Mouse (Mus musculus) retina, embryonic 14.5 days (tissue): ENCODE results near the gene Atp9a.
"Not testable (repeated sequence)": the region's sequence is repeated elsewhere in the genome, so short reads cannot be mapped to it uniquely, and the experiment has no call there.

Experiments used
- DNase-seq: peaks from one replicate; pipeline ENCODE4 v3.0.0-alpha.2; 2015; ENCODE audit warnings: low spot score

Atp9a gene

GRCm38 (mm10) chr2:168742059-168742627 lies at the start of gene Atp9a:
TSS of gene Atp9a (minus strand) at chr2:168742409.
- DNase-seq = peak; percentile 70

DNA sequence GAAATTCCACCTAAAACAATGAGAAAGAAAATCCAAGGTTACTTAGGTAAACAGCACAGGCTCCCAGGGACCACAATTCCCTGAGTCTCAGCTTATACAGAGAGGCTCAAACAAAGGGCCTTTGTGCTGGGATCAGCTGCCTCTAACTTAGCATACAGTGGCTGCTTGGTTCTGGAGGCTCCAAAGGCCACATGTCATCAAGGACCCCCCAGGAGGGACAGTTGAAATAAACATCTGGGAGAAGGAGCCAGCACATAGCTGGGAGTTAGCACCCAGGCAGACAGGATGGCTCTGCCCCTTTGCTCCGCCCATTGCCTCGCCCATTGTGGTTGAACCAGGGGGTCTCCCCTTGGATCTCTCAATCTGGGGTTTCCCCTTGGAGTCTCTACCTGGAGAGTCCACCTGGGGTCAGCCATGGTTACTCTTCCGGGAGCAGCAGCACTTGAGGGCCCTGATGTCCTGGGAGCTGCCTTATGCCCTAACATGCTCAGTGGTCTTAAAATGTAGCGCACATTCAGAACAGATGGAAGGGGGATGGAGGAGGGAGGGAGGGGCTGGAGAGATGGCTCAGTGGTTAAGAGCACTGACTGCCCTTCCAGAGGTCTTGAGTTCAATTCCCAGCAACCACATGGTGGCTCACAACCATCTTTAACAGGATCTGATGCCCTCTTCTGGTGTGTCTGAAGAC lies 49.0 kb upstream of the Atp9a start:
- peak; percentile 52 for DNase-seq

- no peak for DNase-seq
Observed at GRCm38 (mm10) chr2:168786174-168786573, 44.0 kb upstream of the Atp9a start.

DNA sequence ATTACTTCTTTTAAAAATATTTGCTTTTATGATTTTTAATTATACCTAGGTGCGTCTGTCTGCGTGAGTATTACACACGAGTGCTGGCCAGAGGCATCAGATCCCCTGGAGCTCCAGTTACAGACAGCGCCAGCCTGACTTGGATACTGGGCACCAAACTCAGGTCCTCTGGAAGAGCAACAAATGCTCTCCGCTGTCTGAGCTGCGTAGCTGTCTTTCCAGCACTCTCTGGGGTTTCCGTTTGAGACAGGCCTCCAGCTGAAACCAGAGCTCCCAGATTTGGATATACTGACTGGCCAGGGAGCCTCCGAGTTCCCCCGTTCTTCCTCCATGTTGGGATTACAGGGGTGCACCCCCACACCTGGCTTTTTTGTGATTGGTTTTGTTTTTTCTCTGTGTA lies 38.4 kb upstream of the Atp9a start:
- DNase-seq = no peak

DNA sequence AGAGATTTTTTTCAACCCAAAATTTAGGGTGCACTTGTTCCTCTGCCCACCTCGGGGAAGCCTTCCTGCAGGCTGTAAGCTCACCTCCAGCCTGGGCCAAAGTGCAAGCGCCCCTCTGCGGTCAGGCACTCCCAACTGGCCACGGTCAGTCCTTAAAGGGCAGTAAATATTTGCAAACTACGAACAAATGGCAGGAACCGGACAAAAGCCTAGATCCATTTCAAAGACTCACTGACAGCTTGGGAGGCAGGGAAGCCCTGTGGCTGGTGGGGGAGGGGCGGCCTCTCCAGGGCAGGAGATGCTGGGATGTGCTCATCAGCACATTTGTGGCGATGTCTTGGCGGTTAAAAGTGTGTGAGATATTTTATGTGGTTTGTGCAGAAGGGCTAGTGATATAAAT lies 37.8 kb upstream of the Atp9a start:
- no peak for DNase-seq

DNA sequence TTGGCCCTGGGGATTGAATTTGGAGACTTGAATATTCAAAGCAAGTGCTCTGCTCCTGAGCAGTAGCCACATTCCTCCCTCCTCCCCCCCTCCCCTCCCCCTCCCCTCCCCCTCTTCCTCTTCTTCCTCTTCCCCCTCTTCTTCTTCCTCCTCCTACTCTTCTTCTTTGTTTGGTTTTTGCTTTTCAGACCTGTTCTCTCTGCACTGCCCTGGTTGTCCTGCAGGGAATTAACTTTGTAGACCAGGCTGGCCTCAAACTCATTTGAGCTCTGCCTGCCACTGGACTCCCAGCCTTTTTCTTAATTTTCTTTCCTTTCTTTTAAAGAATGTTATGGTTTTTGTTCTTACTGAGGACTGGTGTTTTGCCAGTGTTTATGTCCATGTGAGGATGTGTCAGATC lies 35.3 kb upstream of the Atp9a start:
- no peak for DNase-seq

- DNase-seq = no peak
Observed at GRCm38 (mm10) chr2:168776238-168776637, 34.0 kb upstream of the Atp9a start.

GRCm38 (mm10) chr2:168769259-168769658 lies 27.1 kb upstream of the Atp9a start:
- no peak for DNase-seq

GRCm38 (mm10) chr2:168767582-168767981 lies 25.4 kb upstream of the Atp9a start, which contains the start of gene Sall4:
TSS of gene Sall4 (minus strand) at chr2:168767943.
- no peak for DNase-seq

DNA sequence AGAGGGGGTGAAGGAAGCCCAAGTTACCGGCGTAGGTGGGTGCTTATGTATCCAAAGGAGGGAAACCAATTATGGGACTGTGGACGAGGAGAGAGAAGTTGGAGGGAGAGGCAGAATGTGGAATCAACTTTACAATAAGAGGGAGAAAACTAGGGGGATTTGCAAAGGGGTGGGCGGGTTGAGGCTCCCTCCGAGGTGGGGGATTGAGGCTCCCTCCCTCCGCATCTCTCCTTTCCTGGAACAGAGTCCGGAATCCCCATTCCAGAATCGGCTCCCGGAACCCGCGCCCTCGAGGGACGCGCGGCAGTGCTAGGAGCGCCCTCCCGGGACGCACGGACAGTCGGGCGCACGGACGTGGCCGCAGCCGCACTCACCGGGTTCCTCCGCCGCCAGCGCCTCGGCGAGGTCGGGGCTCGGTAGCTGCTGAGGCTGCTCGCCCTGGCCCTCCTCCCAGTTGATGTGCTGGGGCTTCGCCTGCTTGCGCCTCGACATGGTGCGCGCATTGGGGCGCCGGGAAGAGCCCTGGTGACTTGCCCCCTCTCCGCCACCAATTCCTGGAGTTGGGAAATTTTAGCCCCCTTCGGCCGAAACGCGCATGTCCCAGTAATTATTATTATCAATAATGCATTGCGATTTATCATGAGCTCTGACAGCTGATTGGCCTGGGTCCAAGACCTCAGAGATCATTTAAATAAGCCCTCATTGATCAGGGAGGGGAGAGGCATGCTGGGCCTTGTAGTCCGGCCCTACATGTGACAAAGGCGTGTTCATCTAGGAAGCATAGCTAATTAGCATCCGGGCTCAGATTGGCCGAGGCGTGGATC lies 24.5 kb upstream of the Atp9a start:
- peak; percentile 82 for DNase-seq

DNA sequence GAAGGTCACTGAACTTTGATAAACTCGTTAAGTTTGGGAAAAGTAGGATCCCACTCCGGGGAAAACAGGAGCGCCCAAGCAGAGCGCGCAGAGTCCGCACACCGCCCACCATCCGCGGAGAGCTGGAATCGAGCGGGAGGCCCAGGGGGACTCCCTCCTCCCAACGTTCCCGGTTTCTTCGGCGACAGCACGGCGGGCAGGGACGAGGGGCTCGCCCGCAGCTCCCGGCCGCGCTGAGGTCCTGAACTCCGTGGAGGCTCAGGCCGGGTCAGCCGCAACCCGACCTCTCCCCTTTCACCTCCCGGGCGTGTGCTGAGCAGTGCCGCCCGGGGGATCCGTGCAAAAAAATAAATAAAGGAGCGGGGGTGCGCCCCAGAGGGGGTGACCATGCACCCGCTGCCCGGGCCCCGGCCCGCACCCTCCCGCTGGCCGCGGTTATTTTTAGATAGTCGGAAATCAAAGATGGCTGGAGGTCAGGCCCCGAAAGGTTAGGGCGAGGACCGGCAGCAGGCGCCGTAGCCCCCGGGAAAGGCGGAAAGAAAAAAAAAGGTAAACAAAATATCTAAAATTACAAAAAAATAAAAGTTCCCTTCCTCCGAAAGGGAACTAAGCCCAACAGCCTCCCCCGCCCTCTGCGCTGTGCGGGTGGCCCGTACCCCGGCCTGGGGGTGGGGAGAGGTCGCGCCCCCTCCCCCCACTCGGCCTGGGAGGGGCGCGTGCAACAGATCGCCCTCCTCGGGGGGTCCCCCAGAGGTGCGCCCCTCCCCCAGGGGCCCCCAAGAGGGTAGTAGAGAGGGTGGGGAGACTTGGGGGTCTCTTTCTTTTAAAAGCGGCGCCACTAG lies 23.7 kb upstream of the Atp9a start:
- DNase-seq = peak; percentile 44

DNA sequence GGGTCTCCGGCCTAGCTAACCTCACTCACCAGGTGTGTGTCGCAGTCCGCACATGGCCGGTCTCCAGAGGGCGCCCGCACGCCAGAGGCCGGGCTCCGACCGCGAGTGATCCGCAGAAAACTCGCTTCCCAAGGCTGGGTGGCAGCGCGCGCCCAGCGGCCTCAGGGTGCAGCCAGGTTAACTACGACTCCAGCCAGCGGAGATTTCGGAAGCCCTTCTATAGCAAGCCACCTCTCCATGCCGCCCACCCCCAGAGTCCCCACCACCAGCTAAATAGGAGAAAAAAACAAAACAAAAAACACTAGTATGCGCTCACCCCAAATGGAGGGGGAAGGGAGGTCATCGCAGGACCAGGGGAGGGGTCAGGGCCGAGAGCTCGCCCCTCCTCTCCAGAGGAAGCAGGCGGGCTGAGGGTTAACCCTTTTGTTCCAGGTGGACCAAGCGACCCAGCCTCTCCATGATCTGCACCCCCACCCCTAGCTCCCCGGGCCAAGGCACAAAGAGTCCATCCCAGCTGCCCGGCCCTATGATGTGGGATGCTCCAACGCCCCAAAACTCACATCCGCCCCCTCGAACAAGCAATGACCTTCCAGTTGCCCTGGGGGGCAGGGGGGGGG lies 23.0 kb upstream of the Atp9a start:
- DNase-seq = peak; percentile 74

- no peak for DNase-seq
Observed at GRCm38 (mm10) chr2:168764460-168764867, 22.3 kb upstream of the Atp9a start.

- DNase-seq = no peak
Observed at GRCm38 (mm10) chr2:168763785-168764184, 21.6 kb upstream of the Atp9a start.

GRCm38 (mm10) chr2:168762411-168762815 lies 20.2 kb upstream of the Atp9a start:
- peak; percentile 33 for DNase-seq

- DNase-seq = no peak
Observed at GRCm38 (mm10) chr2:168761954-168762353, 19.7 kb upstream of the Atp9a start.

- DNase-seq = no peak
Observed at GRCm38 (mm10) chr2:168761141-168761540, 18.9 kb upstream of the Atp9a start.

- not testable (repeated sequence) for DNase-seq
Observed at GRCm38 (mm10) chr2:168744406-168744805, 2.2 kb upstream of the Atp9a start.

GRCm38 (mm10) chr2:168742649-168743048 lies 440 bp upstream of the Atp9a start:
- peak; percentile 81 for DNase-seq

- DNase-seq = peak; percentile 76
Observed at GRCm38 (mm10) chr2:168741273-168742058, 743 bp downstream of the Atp9a start.

DNA sequence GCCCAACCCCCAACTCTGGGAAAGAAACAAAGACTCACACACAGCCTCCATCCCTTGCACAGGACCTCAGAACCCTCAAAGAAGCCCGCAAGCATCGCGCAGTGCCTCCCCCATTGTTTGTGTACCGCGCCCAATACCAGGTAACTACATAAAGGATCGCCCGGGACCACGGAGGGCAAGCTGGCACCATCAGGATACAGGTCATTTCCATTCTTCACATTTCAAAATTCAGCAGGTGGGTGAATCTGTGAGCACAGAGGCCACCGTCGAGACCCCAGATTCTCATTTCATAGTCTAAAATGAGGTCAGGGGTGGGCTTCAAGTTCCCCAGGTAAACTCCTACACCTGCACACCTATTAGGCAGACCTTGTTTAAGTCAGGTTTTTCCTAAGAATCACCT lies 1.7 kb downstream of the Atp9a start:
- no peak for DNase-seq
